ENCODE assay signal across 25 mouse cellular contexts in the genomic region with DNA sequence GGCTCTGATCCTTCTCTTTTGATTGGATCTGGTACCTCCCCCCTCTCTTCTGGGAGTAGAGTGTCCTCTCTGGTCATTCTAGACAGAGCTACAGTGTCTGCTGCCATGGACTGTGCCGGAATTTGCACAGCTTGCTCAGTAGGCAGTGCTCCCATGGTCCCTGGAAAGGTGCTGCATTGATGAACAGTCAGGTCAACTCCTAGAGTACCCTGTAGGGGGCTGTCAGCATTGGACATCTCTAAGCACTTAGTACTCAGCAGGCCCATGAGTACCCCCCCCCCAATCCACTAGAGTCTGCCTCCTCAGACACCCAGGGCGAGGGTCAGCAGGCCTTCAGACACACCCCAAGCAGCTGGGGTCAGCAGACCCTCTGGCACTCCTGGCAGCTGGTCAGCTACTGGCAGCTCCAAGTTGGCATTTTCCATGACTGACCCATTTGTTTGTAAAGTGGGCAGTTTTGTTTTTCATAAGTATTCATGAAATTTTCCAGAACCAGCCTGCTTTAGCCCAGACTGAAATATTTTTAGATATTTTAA. TPM values are rescaled to one million over a fixed set of nuclear protein-coding genes. Genes with fewer than 3 reads are reported as not detected.
DNase-seq lines count a peak whose midpoint lies in the region; ATAC-seq and TF ChIP-seq lines count a peak whose summit lies in the region.
"Had no signal": no experiment of that assay in that cellular context is flagged by ENCODE, and none has a peak within 500 bp of the region (broad histone marks: within the 10 kb centered on the region; RNA-seq: fewer than 3 reads in every experiment).

No protein-coding gene starts in this region.

- peaks cover 18% of the 10 kb centered on the region for H3K4me1 ChIP-seq in embryonic facial prominence, embryonic 13.5 days
- H3K4me1 ChIP-seq in embryonic facial prominence, embryonic 10.5 days = peaks cover 31% of the 10 kb centered on the region
- H3K4me1 ChIP-seq in neural tube, embryonic 11.5 days (ENCODE audit: control insufficient read depth, insufficient read depth, low read length) = peaks cover 5% of the 10 kb centered on the region
- peaks cover 6% of the 10 kb centered on the region for H3K4me1 ChIP-seq in neural tube, embryonic 15.5 days

- WGBS in embryonic facial prominence, embryonic 13.5 days = 78% methylated on average over 2 of the region's 2 CpGs
- WGBS in embryonic facial prominence, embryonic 10.5 days = 78% methylated on average over 2 of the region's 2 CpGs
- WGBS in neural tube, embryonic 11.5 days = 88% methylated on average over 2 of the region's 2 CpGs
- 90% methylated on average over 2 of the region's 2 CpGs for WGBS in neural tube, embryonic 15.5 days

- TF ChIP-seq CTCF in layer of hippocampus, adult 2 months (conservative IDR thresholded peaks at IDR 0.05) = peak; percentile 52

- H3K4me3 ChIP-seq in embryonic facial prominence, embryonic 13.5 days = no peak overlapping the region
- no peak overlapping the region for H3K4me3 ChIP-seq in embryonic facial prominence, embryonic 10.5 days
- H3K4me3 ChIP-seq in layer of hippocampus, adult 2 months = no peak overlapping the region
- H3K4me3 ChIP-seq in neural tube, embryonic 11.5 days (ENCODE audit: low read depth, low read length) = no peak overlapping the region
- H3K4me3 ChIP-seq in neural tube, embryonic 15.5 days (replicated peaks) = no peak overlapping the region
- H3K4me3 ChIP-seq: embryonic facial prominence, embryonic 15.5 days; heart, adult 2 months; hindbrain, embryonic 10.5 days; limb, embryonic 12.5 days; liver, embryonic 13.5 days; midbrain, embryonic 12.5 days; myocyte had no signal

- DNase-seq in embryonic facial prominence, embryonic 10.5 days (ENCODE audit: low spot score) = no peak
- no peak for DNase-seq in layer of hippocampus, adult 2 months (ENCODE audit: low spot score in 2 of 2)
- DNase-seq in layer of hippocampus, adult 8-10 months (ENCODE audit: low spot score in 2 of 2) = no peak
- DNase-seq in neural tube, embryonic 11.5 days (ENCODE audit: low spot score) = peak; percentile 5
- no peak for DNase-seq in adrenal gland, postnatal 4 days (ENCODE audit: low spot score in 2 of 2)
- DNase-seq: adrenal gland, postnatal 25 days; gastrocnemius, postnatal 14 days; heart, adult 2 months; kidney, adult 8-10 months; kidney, postnatal 14 days; liver, embryonic 13.5 days; right cerebral cortex, postnatal 25 days; thymus, adult 18-20 months; thymus, postnatal 4 days had no signal

- no peaks in the 10 kb centered on the region for H3K9me3 ChIP-seq in embryonic facial prominence, embryonic 13.5 days
- no peaks in the 10 kb centered on the region for H3K9me3 ChIP-seq in embryonic facial prominence, embryonic 10.5 days
- H3K9me3 ChIP-seq in neural tube, embryonic 11.5 days (ENCODE audit: control insufficient read depth, low read length) = no peaks in the 10 kb centered on the region
- H3K9me3 ChIP-seq in neural tube, embryonic 15.5 days (replicated peaks) = no peaks in the 10 kb centered on the region
- H3K9me3 ChIP-seq: embryonic facial prominence, embryonic 15.5 days; hindbrain, embryonic 10.5 days; limb, embryonic 12.5 days; liver, embryonic 13.5 days; midbrain, embryonic 12.5 days had no signal

- H3K27ac ChIP-seq in embryonic facial prominence, embryonic 13.5 days = no peak overlapping the region
- no peak overlapping the region for H3K27ac ChIP-seq in embryonic facial prominence, embryonic 10.5 days (replicated peaks)
- H3K27ac ChIP-seq in layer of hippocampus, adult 2 months = peak overlapping the region; percentile 74
- H3K27ac ChIP-seq in neural tube, embryonic 11.5 days (ENCODE audit: low read depth, low read length) = no peak overlapping the region
- H3K27ac ChIP-seq in neural tube, embryonic 15.5 days (replicated peaks) = no peak overlapping the region
- H3K27ac ChIP-seq: embryonic facial prominence, embryonic 15.5 days; heart, adult 2 months; hindbrain, embryonic 10.5 days; limb, embryonic 12.5 days; liver, embryonic 13.5 days; midbrain, embryonic 12.5 days had no signal

- peaks cover 30% of the 10 kb centered on the region for H3K36me3 ChIP-seq in embryonic facial prominence, embryonic 13.5 days
- peaks cover 46% of the 10 kb centered on the region for H3K36me3 ChIP-seq in embryonic facial prominence, embryonic 10.5 days (replicated peaks)
- H3K36me3 ChIP-seq in neural tube, embryonic 11.5 days (ENCODE audit: control insufficient read depth, insufficient read depth, low read length) = peaks cover 5% of the 10 kb centered on the region
- peaks cover 16% of the 10 kb centered on the region for H3K36me3 ChIP-seq in neural tube, embryonic 15.5 days

- no peak overlapping the region for H3K4me2 ChIP-seq in embryonic facial prominence, embryonic 13.5 days
- no peak overlapping the region for H3K4me2 ChIP-seq in neural tube, embryonic 11.5 days (ENCODE audit: low read depth)
- no peak overlapping the region for H3K4me2 ChIP-seq in neural tube, embryonic 15.5 days
- H3K4me2 ChIP-seq: embryonic facial prominence, embryonic 15.5 days; limb, embryonic 12.5 days; liver, embryonic 13.5 days; midbrain, embryonic 12.5 days had no signal

- H3K27me3 ChIP-seq in embryonic facial prominence, embryonic 13.5 days = peaks cover 15% of the 10 kb centered on the region
- H3K27me3 ChIP-seq in embryonic facial prominence, embryonic 10.5 days (replicated peaks; ENCODE audit: low read depth, poor library complexity, severe bottlenecking) = peaks cover 28% of the 10 kb centered on the region
- 0 out of 2 replicates have a peak, but pooled peaks cover 3% of the 10 kb centered on the region for H3K27me3 ChIP-seq in neural tube, embryonic 11.5 days (ENCODE audit: control insufficient read depth, insufficient read depth, low read length)
- H3K27me3 ChIP-seq in neural tube, embryonic 15.5 days (replicated peaks) = peaks cover 10% of the 10 kb centered on the region; the same call in 1 of the 2 replicates
- H3K27me3 ChIP-seq: CH12.LX; embryonic facial prominence, embryonic 15.5 days had no signal

- H3K9ac ChIP-seq in embryonic facial prominence, embryonic 13.5 days = 0 out of 2 replicates have a peak overlapping the region, but pooled peaks have one; percentile 21
- H3K9ac ChIP-seq in neural tube, embryonic 11.5 days (ENCODE audit: low read length) = no peak overlapping the region
- H3K9ac ChIP-seq in neural tube, embryonic 15.5 days (replicated peaks) = no peak overlapping the region
- H3K9ac ChIP-seq: embryonic facial prominence, embryonic 15.5 days; limb, embryonic 12.5 days; liver, embryonic 13.5 days; midbrain, embryonic 12.5 days had no signal

- ATAC-seq in embryonic facial prominence, embryonic 13.5 days (ENCODE audit: insufficient number of reproducible peaks, insufficient read depth, low FRiP score, low TSS enrichment, low read depth) = no peak
- ATAC-seq in neural tube, embryonic 11.5 days (ENCODE audit: insufficient read depth, low FRiP score, low TSS enrichment) = no peak
- no peak for ATAC-seq in neural tube, embryonic 15.5 days (ENCODE audit: low FRiP score)

RNA-seq across cellular contexts. Expression of gene Eps8l2, which starts 3.6 kb away (rescaled TPM):
- 12.1 and 13.1 TPM in 2 replicates for polyA plus RNA-seq in embryonic facial prominence, embryonic 13.5 days (2015; fragmentation: Nextera tagmentation; extraction: Ambion mirVana)
- polyA plus RNA-seq in embryonic facial prominence, embryonic 10.5 days (2016; fragmentation: Nextera tagmentation; extraction: Ambion mirVana) = 12.1 and 13.0 TPM in 2 replicates
- 1 to 10 TPM; 4.9 to 5.1 TPM for total RNA-seq in layer of hippocampus, adult 2 months (2021)
- 1 to 10 TPM; 3.6 to 7.2 (median 6.4) TPM for total RNA-seq in layer of hippocampus, adult 8-10 months (2022)
- polyA plus RNA-seq in neural tube, embryonic 11.5 days (2014; fragmentation: Nextera tagmentation; extraction: Ambion mirVana) = 2.2 TPM in 2 replicates
- polyA plus RNA-seq in neural tube, embryonic 15.5 days (2015; fragmentation: Nextera tagmentation; extraction: Ambion mirVana) = 0.23 and 10.7 TPM in 2 replicates
- total RNA-seq in adrenal gland, postnatal 4 days (2021) = 10 to 100 TPM in 1 of 2 experiments, 1 to 10 TPM in 1; 3.1 to 15.7 TPM
- total RNA-seq: MEL had no signal

RNA-seq across cellular contexts. Expression of gene Tmem80, which starts 7.6 kb away (rescaled TPM):
- 57.7 and 58.0 TPM in 2 replicates for polyA plus RNA-seq in embryonic facial prominence, embryonic 13.5 days (2015; fragmentation: Nextera tagmentation; extraction: Ambion mirVana)
- polyA plus RNA-seq in embryonic facial prominence, embryonic 10.5 days (2016; fragmentation: Nextera tagmentation; extraction: Ambion mirVana) = 44.9 and 49.0 TPM in 2 replicates
- total RNA-seq in layer of hippocampus, adult 2 months (2021) = 10 to 100 TPM; 32.9 to 33.7 TPM
- 10 to 100 TPM; 32.4 to 36.5 (median 34.7) TPM for total RNA-seq in layer of hippocampus, adult 8-10 months (2022)
- polyA plus RNA-seq in neural tube, embryonic 11.5 days (2014; fragmentation: Nextera tagmentation; extraction: Ambion mirVana) = 29.3 and 32.6 TPM in 2 replicates
- 50.5 and 55.8 TPM in 2 replicates for polyA plus RNA-seq in neural tube, embryonic 15.5 days (2015; fragmentation: Nextera tagmentation; extraction: Ambion mirVana)
- 10 to 100 TPM; 34.8 to 36.6 TPM for total RNA-seq in adrenal gland, postnatal 4 days (2021)

RNA-seq across cellular contexts. Expression of gene Deaf1, which starts 7.6 kb away (rescaled TPM):
- polyA plus RNA-seq in embryonic facial prominence, embryonic 13.5 days (2015; fragmentation: Nextera tagmentation; extraction: Ambion mirVana) = 81.1 and 83.3 TPM in 2 replicates
- polyA plus RNA-seq in embryonic facial prominence, embryonic 10.5 days (2016; fragmentation: Nextera tagmentation; extraction: Ambion mirVana) = 57.9 and 65.0 TPM in 2 replicates
- 10 to 100 TPM; 74.1 to 77.0 TPM for total RNA-seq in layer of hippocampus, adult 2 months (2021)
- total RNA-seq in layer of hippocampus, adult 8-10 months (2022) = 10 to 100 TPM; 67.9 to 84.7 (median 78.5) TPM
- 72.3 and 90.1 TPM in 2 replicates for polyA plus RNA-seq in neural tube, embryonic 11.5 days (2014; fragmentation: Nextera tagmentation; extraction: Ambion mirVana)
- polyA plus RNA-seq in neural tube, embryonic 15.5 days (2015; fragmentation: Nextera tagmentation; extraction: Ambion mirVana) = 178 and 200 TPM in 2 replicates
- total RNA-seq in adrenal gland, postnatal 4 days (2021) = 10 to 100 TPM; 74.1 to 78.8 TPM

RNA-seq across cellular contexts. Expression of gene Drd4, which starts 43.3 kb away (rescaled TPM):
- 1.3 and 1.7 TPM in 2 replicates for polyA plus RNA-seq in embryonic facial prominence, embryonic 13.5 days (2015; fragmentation: Nextera tagmentation; extraction: Ambion mirVana)
- polyA plus RNA-seq in embryonic facial prominence, embryonic 10.5 days (2016; fragmentation: Nextera tagmentation; extraction: Ambion mirVana) = 0.60 and 0.86 TPM in 2 replicates
- under 1 TPM; 0.20 to 0.23 TPM for total RNA-seq in layer of hippocampus, adult 2 months (2021)
- total RNA-seq in layer of hippocampus, adult 8-10 months (2022) = under 1 TPM in 1 of 4 experiments, not detected in 3; 0.27 TPM
- 0.43 and 0.61 TPM in 2 replicates for polyA plus RNA-seq in neural tube, embryonic 11.5 days (2014; fragmentation: Nextera tagmentation; extraction: Ambion mirVana)
- polyA plus RNA-seq in neural tube, embryonic 15.5 days (2015; fragmentation: Nextera tagmentation; extraction: Ambion mirVana) = 0.87 and 1.3 TPM in 2 replicates
- under 1 TPM; 0.34 to 0.36 TPM for total RNA-seq in adrenal gland, postnatal 4 days (2021)
- total RNA-seq: adrenal gland, postnatal 25 days; CH12.LX; heart, adult 2 months; MEL; neutrophil, adult 5-6 weeks had no signal
- polyA plus RNA-seq: liver, embryonic 13.5 days; myocyte had no signal

RNA-seq across cellular contexts. Expression of gene Sct, which starts 56.2 kb away (rescaled TPM):
- polyA plus RNA-seq in embryonic facial prominence, embryonic 13.5 days (2015; fragmentation: Nextera tagmentation; extraction: Ambion mirVana) = 1.1 and 1.9 TPM in 2 replicates
- polyA plus RNA-seq in embryonic facial prominence, embryonic 10.5 days (2016; fragmentation: Nextera tagmentation; extraction: Ambion mirVana) = 8.8 and 9.6 TPM in 2 replicates
- not detected for total RNA-seq in layer of hippocampus, adult 2 months (2021)
- not detected for total RNA-seq in layer of hippocampus, adult 8-10 months (2022)
- polyA plus RNA-seq in neural tube, embryonic 11.5 days (2014; fragmentation: Nextera tagmentation; extraction: Ambion mirVana) = 13.2 and 13.7 TPM in 2 replicates
- polyA plus RNA-seq in neural tube, embryonic 15.5 days (2015; fragmentation: Nextera tagmentation; extraction: Ambion mirVana) = 5.4 and 11.0 TPM in 2 replicates
- total RNA-seq in adrenal gland, postnatal 4 days (2021) = 10 to 100 TPM in 1 of 2 experiments, 1 to 10 TPM in 1; 9.0 to 12.9 TPM
- total RNA-seq: adrenal gland, postnatal 25 days; CH12.LX; heart, adult 2 months; left cerebral cortex, adult 8-10 months; MEL; neutrophil, adult 5-6 weeks had no signal
- polyA plus RNA-seq: heart, adult 2 months had no signal
